Mouse (Mus musculus) duodenum, adult 2 months (tissue): ENCODE data around the gene Trappc3l. TPM values are rescaled to one million over a fixed set of nuclear protein-coding genes. Genes with fewer than 3 reads are reported as not detected.

Experiments used
- polyA plus RNA-seq: library from polyadenylated mRNA; depleted of rRNA; stranded (reverse); fragments of >200 nt; gene quantifications from 2 replicates; pipeline ENCODE4 v1.2.3, GENCODE M21; 2012; ENCODE audit warnings: low replicate concordance; rRNA removed

Gene Trappc3l
- not detected in 2 replicates for polyA plus RNA-seq

GRCm38 (mm10) chr10:34037401-34037800, at the start of gene Trappc3l:
TSS of gene Trappc3l (plus strand) at chr10:34037597.

GRCm38 (mm10) chr10:34019302-34020075, 17.9 kb upstream of the Trappc3l start, which contains the start of gene Rwdd1:
TSS of gene Rwdd1 (minus strand) at chr10:34019624.

DNA sequence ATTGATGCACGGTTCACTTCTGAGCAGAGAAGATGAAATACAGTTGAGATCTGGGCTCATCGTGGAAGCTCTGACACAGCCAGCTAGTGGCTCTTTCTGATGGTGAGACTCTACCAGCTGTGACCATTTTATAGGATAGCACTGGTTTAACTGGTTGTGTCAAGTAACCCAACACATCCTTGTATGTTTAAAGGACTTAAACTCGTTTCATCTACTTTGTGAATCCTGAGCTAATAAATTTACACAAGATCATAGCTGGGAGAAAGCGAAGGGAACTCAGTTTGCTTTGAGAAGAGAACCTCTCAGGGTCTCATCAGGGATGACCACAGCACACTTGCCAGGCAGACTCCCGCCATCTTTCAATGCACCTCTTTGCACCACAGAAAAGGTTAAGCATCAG, 6.8 kb downstream of the Trappc3l start, which contains the start of gene Calhm4:
Gene Calhm4 (minus strand): TSS at position 101 of the 400 bp plus-strand sequence.

DNA sequence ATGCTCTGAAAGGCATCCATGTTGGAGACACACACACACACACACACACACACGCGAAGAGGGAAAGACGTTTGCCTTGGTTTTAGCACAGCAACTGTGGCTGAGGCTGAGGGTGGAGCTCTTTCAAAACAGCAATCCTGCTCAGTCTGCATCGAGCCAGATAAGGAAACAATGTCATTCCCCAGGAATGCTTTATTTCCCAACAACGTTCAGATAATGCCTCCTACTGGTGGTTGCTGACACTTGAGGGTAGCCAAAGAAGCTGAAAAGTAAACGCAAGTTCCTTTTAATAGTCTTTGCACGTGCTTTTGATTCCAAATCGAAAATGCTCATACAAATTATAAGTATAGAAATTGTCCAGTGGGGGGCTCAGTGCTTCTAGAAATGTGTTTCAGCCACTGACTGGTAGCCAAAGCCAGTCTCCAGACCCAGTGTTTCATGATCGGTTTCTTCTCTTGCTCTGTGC, 59.1 kb downstream of the Trappc3l start, which contains the start of gene Calhm5:
Gene Calhm5 (minus strand): TSS at position 102 of the 466 bp plus-strand sequence.

GRCm38 (mm10) chr10:34127392-34128378, 90.3 kb downstream of the Trappc3l start, which contains the start of gene Calhm6:
TSS of gene Calhm6 (minus strand) at chr10:34127984.

Other genes with a start within 250 kb of the Trappc3l start
- gene Sult3a1, start 179.9 kb upstream of the Trappc3l start, polyA plus RNA-seq: not detected in 2 replicates
- 0.05 TPM in 1 of 2 replicates, not detected in the other for gene Rsph4a, start 132.5 kb upstream of the Trappc3l start, polyA plus RNA-seq
- 1.5 and 2.0 TPM in 2 replicates for gene Zup1, start 86.3 kb upstream of the Trappc3l start, polyA plus RNA-seq
- gene Rwdd1, start 18.0 kb upstream of the Trappc3l start, polyA plus RNA-seq: 29.9 and 45.7 TPM in 2 replicates
- gene Calhm4, start 6.7 kb downstream of the Trappc3l start, polyA plus RNA-seq: not detected in 2 replicates
- 0.07 and 0.09 TPM in 2 replicates for gene Calhm5, start 58.9 kb downstream of the Trappc3l start, polyA plus RNA-seq
- gene Calhm6, start 90.4 kb downstream of the Trappc3l start, polyA plus RNA-seq: 1.6 and 3.3 TPM in 2 replicates
- gene Dse, start 170.1 kb downstream of the Trappc3l start, polyA plus RNA-seq: 0.51 and 2.0 TPM in 2 replicates
- 8.6 and 16.1 TPM in 2 replicates for gene Tspyl1, start 244.6 kb downstream of the Trappc3l start, polyA plus RNA-seq